Mouse (Mus musculus) stomach, embryonic 14.5 days (tissue): ENCODE measurements around the gene Taf3. TPM values are rescaled to one million over a fixed set of nuclear protein-coding genes. Genes with fewer than 3 reads are reported as not detected.

Experiments
- ATAC-seq: fragments of 200-750 bp; cut with Nextera tagmentation; 2 replicates; pipeline ENCODE4 v1.8.0; 2017; ENCODE audit warnings: low read depth, moderate TSS enrichment; ENCODE audit not compliant: insufficient number of reproducible peaks, insufficient read depth, low FRiP score
- H3K27ac ChIP-seq: fragments of 300-500 bp; sonication (generic); 2 replicates; pipeline ENCODE4 v1.5.1; 2014; ENCODE audit warnings: mild to moderate bottlenecking, low read length, moderate library complexity, mixed read lengths
- H3K27me3 ChIP-seq: fragments of 300-500 bp; sonication (generic); 2 replicates; pipeline ENCODE4 v1.6.1; 2014; ENCODE audit warnings: low read length, control low read depth, mixed read lengths; ENCODE audit not compliant: control insufficient read depth, insufficient read depth
- H3K36me3 ChIP-seq: fragments of 300-500 bp; sonication (generic); 2 replicates; pipeline ENCODE4 v1.6.1; 2014; ENCODE audit warnings: mild to moderate bottlenecking, control low read depth, low read length, moderate library complexity, mixed read lengths; ENCODE audit not compliant: control insufficient read depth, insufficient read depth
- H3K4me1 ChIP-seq: fragments of 300-500 bp; sonication (generic); 2 replicates; pipeline ENCODE4 v1.6.1; 2014; ENCODE audit warnings: low read length, control low read depth, mixed read lengths; ENCODE audit not compliant: control insufficient read depth, insufficient read depth
- H3K4me2 ChIP-seq: fragments of 300-500 bp; sonication (generic); replicated peaks from 2 replicates; pipeline ENCODE4 v1.6.1; 2014; ENCODE audit warnings: low read depth, low read length, control low read depth
- H3K4me3 ChIP-seq: fragments of 300-500 bp; sonication (generic); 2 replicates; pipeline ENCODE4 v1.5.1; 2014; ENCODE audit warnings: low read depth, low read length, control low read depth
- H3K9ac ChIP-seq: fragments of 300-500 bp; sonication (generic); replicated peaks from 2 replicates; pipeline ENCODE4 v1.6.1; 2014; ENCODE audit warnings: low read depth, mild to moderate bottlenecking, control low read depth, low read length, moderate library complexity, mixed read lengths
- H3K9me3 ChIP-seq: fragments of 300-500 bp; sonication (generic); 2 replicates; pipeline ENCODE4 v1.6.1; 2016; ENCODE audit warnings: low read depth, low read length, control low read depth; ENCODE audit not compliant: control insufficient read depth
- WGBS: fragments of 180-500 bp; shearing (Covaris S2); extraction: QIAGEN DNeasy Blood & Tissue Kit; methylation state at CpG from one replicate; pipeline ENCODE4 v1.1.7; 2014; 5-methylcytosine and 5-hydroxymethylcytosine counted together
- polyA plus RNA-seq: library from polyadenylated mRNA; unstranded; fragments of >200 nt; fragmentation: Nextera tagmentation; extraction: Ambion mirVana; gene quantifications from 2 replicates; pipeline ENCODE4 v1.2.1, GENCODE M21; 2014

The Taf3 gene
- polyA plus RNA-seq, 1 experiment from 2014 or later = 14.3 TPM

- H3K4me1 ChIP-seq = no peaks in the 10 kb centered on the region
- H3K4me3 ChIP-seq = no peak overlapping the region
- 49% methylated on average over 3 of the region's 3 CpGs for WGBS
- no peaks in the 10 kb centered on the region for H3K36me3 ChIP-seq
- no peak for ATAC-seq
- H3K9me3 ChIP-seq = no peaks in the 10 kb centered on the region
- no peak overlapping the region for H3K4me2 ChIP-seq
- H3K27ac ChIP-seq = no peak overlapping the region
- H3K27me3 ChIP-seq = no peaks in the 10 kb centered on the region
- no peak overlapping the region for H3K9ac ChIP-seq
These were observed 86.7 kb downstream of the Taf3 start for GRCm38 (mm10) chr2:9961708-9962107.

DNA sequence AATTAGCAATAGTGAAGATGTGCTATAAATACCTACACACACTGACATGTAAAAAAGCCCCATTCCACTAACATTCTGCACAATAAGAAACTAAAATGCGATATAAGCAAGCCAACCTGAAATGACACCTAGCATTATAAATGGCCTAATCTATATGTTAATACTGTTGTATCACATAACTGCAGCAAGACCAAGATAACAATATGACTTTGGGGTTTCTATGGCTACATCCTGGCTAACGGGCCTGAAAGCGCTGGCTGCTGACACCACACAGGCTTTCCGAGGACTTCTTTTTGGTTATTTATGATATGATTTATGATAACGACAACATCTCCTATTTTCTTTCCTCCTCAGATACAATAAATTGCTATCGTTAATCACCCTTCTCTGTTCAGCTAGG lies 90.4 kb downstream of the Taf3 start:
- Histone ChIP-seq H3K9me3 (no peaks in the 10 kb centered on the region), H3K4me2 (no peak overlapping the region), H3K9ac (no peak overlapping the region), H3K27me3 (no peaks in the 10 kb centered on the region), H3K27ac (no peak overlapping the region), H3K4me1 (no peaks in the 10 kb centered on the region), H3K4me3 (no peak overlapping the region), H3K36me3 (no peaks in the 10 kb centered on the region)
- ATAC-seq = no peak
- WGBS = 80% methylated on average over 6 of the region's 6 CpGs

DNA sequence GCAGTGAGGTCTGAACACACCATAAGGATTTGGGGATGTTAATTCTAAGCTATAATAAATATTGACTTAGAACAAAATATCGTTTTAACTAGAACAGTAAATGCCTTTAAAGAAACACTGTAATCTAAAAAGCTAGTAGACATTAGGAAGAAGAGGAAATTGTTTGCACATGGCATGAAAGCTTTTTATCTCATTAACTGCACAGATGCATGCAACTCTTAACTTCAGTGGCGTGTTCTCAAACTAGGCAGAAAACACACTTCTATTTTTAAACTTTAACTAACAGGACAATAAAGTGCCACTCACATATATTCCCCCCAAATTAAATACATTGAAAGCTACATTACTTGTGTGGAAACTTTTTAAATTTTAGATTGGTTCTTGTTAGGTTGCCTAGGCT lies 91.8 kb downstream of the Taf3 start:
- Histone ChIP-seq H3K4me2 (no peak overlapping the region), H3K9me3 (no peaks in the 10 kb centered on the region), H3K27me3 (no peaks in the 10 kb centered on the region), H3K27ac (no peak overlapping the region), H3K4me1 (no peaks in the 10 kb centered on the region), H3K9ac (no peak overlapping the region), H3K36me3 (no peaks in the 10 kb centered on the region), H3K4me3 (no peak overlapping the region)
- 43% methylated on average over 2 of the region's 2 CpGs for WGBS
- no peak for ATAC-seq

DNA sequence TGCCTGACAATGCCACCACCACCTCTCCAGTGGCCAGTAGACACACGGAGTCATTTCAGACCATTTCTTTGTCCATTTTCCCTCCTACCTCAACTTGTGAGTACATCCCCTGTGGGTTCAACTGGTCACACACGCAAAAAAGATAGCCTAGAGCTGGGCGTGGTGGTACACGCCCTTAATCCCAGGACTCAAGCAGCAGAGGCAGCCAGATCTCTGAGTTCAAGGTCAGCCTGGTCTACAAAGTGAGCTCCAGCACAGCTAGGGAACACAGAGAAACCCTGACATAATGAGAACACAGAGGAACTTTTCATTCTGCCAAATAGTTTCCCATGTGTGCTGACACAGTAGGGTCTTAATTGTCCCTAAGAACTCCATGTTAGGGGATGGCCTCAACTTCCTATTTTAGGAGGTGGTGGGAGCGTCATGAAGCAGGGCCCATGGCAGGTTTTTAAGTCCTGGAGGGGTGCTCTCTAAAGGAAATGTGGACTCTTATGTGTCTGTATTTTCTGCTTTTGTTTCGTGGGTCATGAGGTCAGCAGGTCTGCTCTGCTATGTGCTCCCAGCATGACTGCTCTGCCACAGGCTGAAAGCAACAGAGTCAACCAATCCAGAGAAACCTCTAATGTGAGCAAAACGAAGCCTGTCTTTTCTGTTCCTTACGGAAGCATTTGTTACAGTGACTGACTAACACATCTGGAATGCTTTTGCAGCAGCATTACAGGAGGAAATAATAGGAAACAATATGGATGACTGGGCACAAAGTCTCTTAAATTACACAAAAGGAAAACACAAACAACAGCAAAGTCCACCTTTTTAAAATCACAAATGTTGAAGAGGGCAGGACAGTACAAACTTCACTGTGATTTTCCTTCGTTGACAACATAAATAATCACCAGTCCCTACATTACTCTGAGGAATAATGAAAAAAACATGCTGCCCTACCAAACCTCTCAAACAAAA lies 92.5 kb downstream of the Taf3 start:
- Histone ChIP-seq H3K4me3 (no peak overlapping the region), H3K27ac (no peak overlapping the region), H3K27me3 (no peaks in the 10 kb centered on the region), H3K36me3 (no peaks in the 10 kb centered on the region), H3K9me3 (no peaks in the 10 kb centered on the region), H3K9ac (no peak overlapping the region), H3K4me2 (no peak overlapping the region), H3K4me1 (no peaks in the 10 kb centered on the region)
- 64% methylated on average over 9 of the region's 9 CpGs for WGBS
- ATAC-seq = no peak

DNA sequence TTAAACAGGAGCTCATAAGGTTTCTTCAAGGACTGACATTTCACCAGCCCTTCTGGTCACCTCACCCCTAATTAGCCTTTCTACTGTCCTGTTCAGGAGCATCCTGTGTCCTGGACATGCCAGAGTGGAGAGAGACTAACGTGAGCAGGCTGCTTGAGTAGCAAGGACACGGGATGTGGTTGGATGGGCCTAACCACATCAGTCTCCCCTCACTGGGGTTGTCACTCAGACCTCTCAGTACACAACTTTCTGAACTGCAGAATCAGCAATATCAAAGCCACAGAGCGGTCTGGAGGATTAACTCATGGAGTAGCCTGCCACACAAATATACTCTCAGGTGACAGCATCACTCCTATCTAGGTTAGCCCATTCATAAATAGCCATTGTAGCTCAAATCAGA lies 101.7 kb downstream of the Taf3 start:
- WGBS = 76% methylated on average over 3 of the region's 3 CpGs
- ATAC-seq = no peak
- Histone ChIP-seq H3K4me3 (no peak overlapping the region), H3K4me1 (no peaks in the 10 kb centered on the region), H3K36me3 (no peaks in the 10 kb centered on the region), H3K27me3 (no peaks in the 10 kb centered on the region), H3K9ac (no peak overlapping the region), H3K4me2 (no peak overlapping the region), H3K9me3 (no peaks in the 10 kb centered on the region), H3K27ac (no peak overlapping the region)

DNA sequence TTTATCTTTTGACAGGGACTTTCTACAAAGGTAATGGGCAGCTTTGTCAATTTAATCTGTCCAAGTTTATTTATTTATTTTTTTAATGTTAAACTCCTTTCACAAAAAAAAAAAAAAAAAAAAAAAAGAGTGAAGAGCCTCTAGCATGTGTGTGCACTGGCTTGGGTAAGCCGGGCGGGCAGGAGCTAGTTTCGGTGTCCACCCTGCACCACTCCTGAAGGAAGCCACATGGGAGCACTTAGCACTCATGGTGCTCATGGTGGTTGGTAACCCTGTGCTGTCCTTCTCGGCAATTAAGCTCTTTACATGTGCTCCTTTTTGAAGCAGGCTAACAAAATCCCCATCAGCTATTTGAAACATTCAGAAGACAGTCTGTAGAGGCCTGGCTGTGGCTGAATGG lies 102.8 kb downstream of the Taf3 start:
- Histone ChIP-seq H3K4me1 (no peaks in the 10 kb centered on the region), H3K36me3 (no peaks in the 10 kb centered on the region), H3K9me3 (no peaks in the 10 kb centered on the region), H3K4me2 (no peak overlapping the region), H3K9ac (no peak overlapping the region), H3K27ac (no peak overlapping the region), H3K27me3 (no peaks in the 10 kb centered on the region), H3K4me3 (no peak overlapping the region)
- ATAC-seq = no peak
- 81% methylated on average over 4 of the region's 4 CpGs for WGBS

GRCm38 (mm10) chr2:9943011-9943410 lies 105.4 kb downstream of the Taf3 start:
- Histone ChIP-seq H3K36me3 (no peaks in the 10 kb centered on the region), H3K4me3 (no peak overlapping the region), H3K27me3 (no peaks in the 10 kb centered on the region), H3K27ac (no peak overlapping the region), H3K9ac (no peak overlapping the region), H3K9me3 (no peaks in the 10 kb centered on the region), H3K4me1 (no peaks in the 10 kb centered on the region), H3K4me2 (no peak overlapping the region)
- WGBS = 79% methylated on average over 1 of the region's 1 CpGs
- no peak for ATAC-seq

- no peak for ATAC-seq
- no peak overlapping the region for H3K4me3 ChIP-seq
- 72% methylated on average over 4 of the region's 4 CpGs for WGBS
- no peaks in the 10 kb centered on the region for H3K36me3 ChIP-seq
- H3K9me3 ChIP-seq = no peaks in the 10 kb centered on the region
- H3K27ac ChIP-seq = no peak overlapping the region
- H3K4me1 ChIP-seq = no peaks in the 10 kb centered on the region
- no peak overlapping the region for H3K4me2 ChIP-seq
- H3K9ac ChIP-seq = no peak overlapping the region
- no peaks in the 10 kb centered on the region for H3K27me3 ChIP-seq
These were observed 109.1 kb downstream of the Taf3 start for GRCm38 (mm10) chr2:9939250-9939649.

DNA sequence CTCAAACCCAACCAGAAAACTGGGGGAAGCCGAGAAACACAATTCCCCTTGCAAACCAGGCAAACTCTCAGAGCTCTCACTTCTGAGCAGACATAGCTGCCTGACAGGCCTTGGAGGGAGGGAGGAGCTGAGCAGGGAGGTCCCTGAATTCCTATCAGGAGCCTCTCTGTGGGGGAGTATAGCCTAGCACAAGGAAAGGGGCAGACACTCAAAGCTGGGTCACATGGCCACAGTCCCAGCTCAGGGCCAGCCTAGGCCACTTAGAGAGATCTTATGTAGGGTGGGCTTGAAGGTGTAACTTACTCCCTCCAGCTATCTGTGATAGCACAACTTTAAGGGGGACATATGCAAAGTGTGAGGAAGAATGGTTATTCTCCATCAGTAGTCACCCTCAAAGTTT lies 112.4 kb downstream of the Taf3 start:
- no peaks in the 10 kb centered on the region for H3K36me3 ChIP-seq
- ATAC-seq = no peak
- WGBS = 44% methylated on average over 1 of the region's 1 CpGs
- H3K27ac ChIP-seq = no peak overlapping the region
- no peak overlapping the region for H3K9ac ChIP-seq
- no peak overlapping the region for H3K4me3 ChIP-seq
- H3K4me2 ChIP-seq = no peak overlapping the region
- H3K4me1 ChIP-seq = no peaks in the 10 kb centered on the region
- H3K9me3 ChIP-seq = no peaks in the 10 kb centered on the region
- H3K27me3 ChIP-seq = no peaks in the 10 kb centered on the region
